8 mouse cellular contexts compared by ENCODE assay signal in the genomic region with DNA sequence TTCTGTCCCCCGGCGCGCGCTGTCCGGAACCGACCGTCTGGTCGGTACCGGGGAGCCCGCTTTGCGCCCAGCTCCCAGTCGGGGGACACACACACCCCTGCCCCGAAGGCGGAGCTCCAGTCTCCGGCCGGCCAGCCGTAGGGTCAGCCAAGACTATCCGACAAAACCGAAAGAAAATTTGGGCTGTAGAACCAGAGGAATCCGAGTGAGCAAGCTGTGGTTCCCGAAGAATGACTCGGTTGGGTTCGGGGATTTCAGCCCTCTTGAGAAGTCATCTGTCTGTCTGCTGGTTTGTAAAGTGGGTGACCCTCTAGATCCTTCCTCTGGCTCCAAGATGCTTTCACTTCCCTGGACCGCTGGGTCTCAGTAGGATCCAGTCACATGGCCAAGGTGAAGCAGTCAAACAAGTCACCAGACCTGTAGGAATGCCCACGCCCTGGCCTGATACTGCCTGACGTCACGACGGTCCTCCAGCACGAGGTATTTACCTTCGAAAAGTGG. TPM values are rescaled to one million over a fixed set of nuclear protein-coding genes. Genes with fewer than 3 reads are reported as not detected.
DNase-seq lines count a peak whose midpoint lies in the region; ATAC-seq and TF ChIP-seq lines count a peak whose summit lies in the region.

TSS of gene Cxcl16 (minus strand) at position 384 of the 501 bp plus-strand sequence.

- H3K9me3 ChIP-seq in forebrain, embryonic 15.5 days = no peaks in the 10 kb centered on the region
- peaks cover 6% of the 10 kb centered on the region; the same call in 1 of the 2 replicates for H3K9me3 ChIP-seq in hindbrain, embryonic 10.5 days
- H3K9me3 ChIP-seq in limb, embryonic 12.5 days = no peaks in the 10 kb centered on the region
- H3K9me3 ChIP-seq in midbrain, embryonic 13.5 days = no peaks in the 10 kb centered on the region

- peak within 1 kb of the TSS; percentile 79 for H3K9ac ChIP-seq in liver, adult 2 months (ENCODE audit: low read depth, low read length)
- H3K9ac ChIP-seq in forebrain, embryonic 15.5 days (replicated peaks) = peak within 1 kb of the TSS; percentile 36
- H3K9ac ChIP-seq in limb, embryonic 12.5 days (replicated peaks) = peak within 1 kb of the TSS; percentile 70
- peak within 1 kb of the TSS; percentile 63 for H3K9ac ChIP-seq in midbrain, embryonic 13.5 days (replicated peaks)

- H3K4me1 ChIP-seq in liver, adult 2 months (ENCODE audit: control insufficient read depth, insufficient read depth, low read length) = peaks cover 2% of the 10 kb centered on the region; the same call in 1 of the 2 replicates
- H3K4me1 ChIP-seq in forebrain, embryonic 15.5 days = peaks cover 10% of the 10 kb centered on the region
- peaks cover 13% of the 10 kb centered on the region for H3K4me1 ChIP-seq in hindbrain, embryonic 10.5 days (replicated peaks)
- H3K4me1 ChIP-seq in limb, embryonic 12.5 days (replicated peaks) = peaks cover 11% of the 10 kb centered on the region; the same call in 1 of the 2 replicates
- peaks cover 11% of the 10 kb centered on the region for H3K4me1 ChIP-seq in midbrain, embryonic 13.5 days (replicated peaks)

- H3K27me3 ChIP-seq in liver, adult 2 months (ENCODE audit: control insufficient read depth, insufficient read depth, low read length) = no peaks in the 10 kb centered on the region
- H3K27me3 ChIP-seq in forebrain, embryonic 15.5 days = peaks cover 35% of the 10 kb centered on the region
- H3K27me3 ChIP-seq in hindbrain, embryonic 10.5 days (ENCODE audit: insufficient read depth, poor library complexity, severe bottlenecking) = peaks cover 66% of the 10 kb centered on the region
- peaks cover 59% of the 10 kb centered on the region for H3K27me3 ChIP-seq in limb, embryonic 12.5 days
- peaks cover 52% of the 10 kb centered on the region for H3K27me3 ChIP-seq in midbrain, embryonic 13.5 days

- DNase-seq in liver, adult 2 months (ENCODE audit: extremely low read depth, low read depth, low spot score) = peak; percentile 48
- DNase-seq in liver = no peak
- DNase-seq in hindbrain, embryonic 10.5 days (ENCODE audit: low spot score) = peak; percentile 17
- DNase-seq in frontal cortex, adult 2 months (ENCODE audit: extremely low spot score in 1 of 2, low spot score in 1 of 2) = no peak
- no peak for DNase-seq in right cerebral cortex, postnatal 25 days

- TF ChIP-seq CTCF in liver, adult 2 months (IDR thresholded peaks at IDR 0.05; ENCODE audit: low read depth, low read length) = no peak

- H3K79me2 ChIP-seq in liver, adult 2 months (ENCODE audit: control insufficient read depth, insufficient read depth, low read length) = no peaks in the 10 kb centered on the region

- no peaks in the 10 kb centered on the region for H3K36me3 ChIP-seq in liver, adult 2 months (ENCODE audit: control insufficient read depth, insufficient read depth, low read length)
- no peaks in the 10 kb centered on the region for H3K36me3 ChIP-seq in forebrain, embryonic 15.5 days
- H3K36me3 ChIP-seq in hindbrain, embryonic 10.5 days = peaks cover 10% of the 10 kb centered on the region
- no peaks in the 10 kb centered on the region for H3K36me3 ChIP-seq in limb, embryonic 12.5 days
- H3K36me3 ChIP-seq in midbrain, embryonic 13.5 days = peaks cover 6% of the 10 kb centered on the region; the same call in 1 of the 2 replicates

- peak within 1 kb of the TSS; percentile 59 for H3K27ac ChIP-seq in liver, adult 2 months (replicated peaks; ENCODE audit: insufficient read depth, low read depth, low read length)
- no peak within 1 kb of the TSS for H3K27ac ChIP-seq in forebrain, embryonic 15.5 days (replicated peaks)
- peak within 1 kb of the TSS; percentile 30 for H3K27ac ChIP-seq in hindbrain, embryonic 10.5 days
- H3K27ac ChIP-seq in limb, embryonic 12.5 days = no peak within 1 kb of the TSS
- no peak within 1 kb of the TSS for H3K27ac ChIP-seq in midbrain, embryonic 13.5 days

- peak within 1 kb of the TSS; percentile 74 for H3K4me2 ChIP-seq in forebrain, embryonic 15.5 days (replicated peaks)
- H3K4me2 ChIP-seq in limb, embryonic 12.5 days = peak within 1 kb of the TSS; percentile 96
- H3K4me2 ChIP-seq in midbrain, embryonic 13.5 days (replicated peaks) = peak within 1 kb of the TSS; percentile 61

- TF ChIP-seq POLR2A in liver, adult 2 months (IDR thresholded peaks at IDR 0.05; ENCODE audit: extremely low read depth, insufficient read depth, low read length) = no peak

- no peak for ATAC-seq in forebrain, embryonic 15.5 days (replicated peaks)
- no peak for ATAC-seq in limb, embryonic 12.5 days (ENCODE audit: insufficient number of reproducible peaks, insufficient read depth, low FRiP score, low TSS enrichment, low read depth)
- no peak for ATAC-seq in midbrain, embryonic 13.5 days

- WGBS in liver, adult 2 months = 3% methylated on average over 30 of the region's 30 CpGs
- WGBS in forebrain, embryonic 15.5 days = 5% methylated on average over 30 of the region's 30 CpGs
- 5% methylated on average over 30 of the region's 30 CpGs for WGBS in hindbrain, embryonic 10.5 days
- 3% methylated on average over 30 of the region's 30 CpGs for WGBS in limb, embryonic 12.5 days
- WGBS in midbrain, embryonic 13.5 days = 6% methylated on average over 30 of the region's 30 CpGs

- H3K4me3 ChIP-seq in liver, adult 2 months (ENCODE audit: insufficient read depth, low read depth, low read length) = peak within 1 kb of the TSS; percentile 76
- peak within 1 kb of the TSS; percentile 40 for H3K4me3 ChIP-seq in forebrain, embryonic 15.5 days
- H3K4me3 ChIP-seq in hindbrain, embryonic 10.5 days = peak within 1 kb of the TSS; percentile 54
- peak within 1 kb of the TSS; percentile 54 for H3K4me3 ChIP-seq in limb, embryonic 12.5 days (replicated peaks)
- peak within 1 kb of the TSS; percentile 42 for H3K4me3 ChIP-seq in midbrain, embryonic 13.5 days (replicated peaks)

RNA-seq across cellular contexts. Expression of gene Cxcl16, which starts in this region (rescaled TPM):
- total RNA-seq in liver, adult 2 months (2014; rRNA removed) = 5.7 and 10.2 TPM in 2 replicates
- polyA plus RNA-seq in liver, adult 2 months (2012; rRNA removed) = 7.2 and 10.2 TPM in 2 replicates
- polyA plus RNA-seq in forebrain, embryonic 15.5 days (2015; fragmentation: Nextera tagmentation; extraction: Ambion mirVana) = 1.4 and 1.9 TPM in 2 replicates
- 0.31 and 0.41 TPM in 2 replicates for polyA plus RNA-seq in hindbrain, embryonic 10.5 days (2016; fragmentation: Nextera tagmentation; extraction: Ambion mirVana)
- polyA plus RNA-seq in limb, embryonic 12.5 days (2016; fragmentation: Nextera tagmentation; extraction: Ambion mirVana) = 1.1 and 1.9 TPM in 2 replicates
- polyA plus RNA-seq in midbrain, embryonic 13.5 days (2015; fragmentation: Nextera tagmentation; extraction: Ambion mirVana) = 1.4 and 1.6 TPM in 2 replicates
- polyA plus RNA-seq in frontal cortex, adult 2 months (2012; rRNA removed) = 3.2 and 3.7 TPM in 2 replicates

Comparison
In these comparisons a context has a peak if more than half of its experiments do, and no peak if none do; other contexts are left out.
1. Peak in DNase-seq, H3K4me3 ChIP-seq and H3K27ac ChIP-seq in hindbrain, embryonic 10.5 days; RNA of the gene not detected or under 1 TPM.